Mouse (Mus musculus) cerebellum, adult 8-10 months (tissue): ENCODE results near the gene Chd3.
A peak's percentile ranks its signal among the peaks of the same experiment; 100 is the strongest.

ENCODE experiments used
- DNase-seq: peaks from one replicate; pipeline ENCODE4 v3.0.0; 2022

Gene Chd3

DNA sequence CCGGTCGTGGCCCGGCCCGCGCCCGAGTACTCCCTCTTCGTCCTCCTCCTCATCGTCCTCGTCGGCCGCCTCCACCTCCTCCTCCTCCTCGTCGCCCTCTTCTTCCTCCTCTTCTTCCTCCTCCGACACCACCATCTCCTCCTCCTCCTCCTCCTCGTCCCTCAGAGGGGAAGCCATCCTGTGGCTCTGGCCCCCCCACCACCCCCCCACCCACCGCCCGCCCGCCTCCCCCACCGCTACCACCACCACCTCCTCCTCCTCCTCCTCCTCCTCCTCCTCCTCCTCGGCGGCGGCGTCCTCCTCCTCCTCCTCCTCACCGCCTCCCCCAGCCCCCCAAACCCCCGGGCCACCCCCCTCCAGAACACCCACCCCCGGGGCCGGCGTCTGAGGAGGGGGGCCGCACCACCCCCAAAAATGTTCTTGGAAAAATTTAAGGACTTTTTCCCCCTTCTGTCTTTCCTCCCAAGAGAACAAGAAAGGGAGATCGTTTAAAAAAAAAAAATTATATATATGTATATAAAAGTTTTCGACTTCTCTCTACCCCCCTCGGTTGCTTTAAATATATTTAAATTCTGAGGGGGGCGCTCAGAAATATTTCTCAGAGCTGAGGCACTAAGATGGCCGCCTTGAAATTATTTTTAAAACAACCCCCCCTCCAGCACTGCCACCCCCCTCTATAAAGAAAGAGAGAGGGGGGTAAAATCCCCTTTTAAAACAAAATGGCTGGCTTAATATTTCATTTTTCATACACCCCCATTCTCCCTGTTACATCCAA, at the start of gene Chd3:
Chd3 (minus strand) TSS at position 192 of the 775 bp plus-strand sequence.
- no peak for DNase-seq

GRCm38 (mm10) chr11:69417449-69418384, 48.5 kb upstream of the Chd3 start:
- DNase-seq, result peak; percentile 96

GRCm38 (mm10) chr11:69416921-69417448, 47.8 kb upstream of the Chd3 start:
- DNase-seq, result no peak

GRCm38 (mm10) chr11:69416509-69416908, 47.3 kb upstream of the Chd3 start:
- no peak for DNase-seq

DNA sequence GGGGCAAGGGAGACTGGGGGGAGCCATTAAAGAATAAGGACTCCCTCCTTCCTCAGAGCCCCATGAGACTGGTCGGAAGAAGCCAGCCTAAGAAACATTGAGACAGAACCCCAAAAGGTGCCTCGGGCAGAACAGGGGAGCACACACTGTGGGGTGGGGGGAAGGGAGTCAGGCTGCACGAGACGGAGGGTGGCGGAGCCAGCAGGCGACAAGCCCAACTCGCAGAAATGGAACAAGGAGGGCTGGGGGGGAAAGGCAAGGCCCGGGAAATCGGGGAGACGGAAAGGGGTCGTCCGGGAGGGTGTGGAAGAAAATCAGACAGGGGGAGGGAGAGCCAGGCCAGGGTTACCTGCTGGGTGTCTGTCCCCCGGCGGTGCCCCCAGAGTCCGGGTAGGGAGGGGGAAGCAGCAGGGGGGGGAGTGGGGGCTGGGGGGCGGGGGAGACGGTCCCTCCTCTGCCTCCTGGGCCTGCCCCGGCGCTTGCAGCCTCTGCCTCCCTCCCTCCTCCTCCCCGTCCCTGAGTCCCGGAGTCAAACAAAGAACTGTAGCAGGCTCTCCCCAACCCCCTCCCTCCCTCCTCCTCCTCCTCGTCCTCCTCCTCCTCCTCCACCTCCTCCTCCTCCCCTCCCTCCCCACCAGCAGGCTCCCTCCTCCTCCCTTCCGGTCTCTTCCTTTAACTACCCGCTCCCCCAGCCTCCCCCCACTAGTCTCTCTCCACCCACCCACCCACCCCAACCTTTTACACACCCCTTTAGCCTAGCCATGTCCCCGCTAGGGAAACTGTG, 46.7 kb upstream of the Chd3 start:
- DNase-seq, result peak; percentile 60

DNA sequence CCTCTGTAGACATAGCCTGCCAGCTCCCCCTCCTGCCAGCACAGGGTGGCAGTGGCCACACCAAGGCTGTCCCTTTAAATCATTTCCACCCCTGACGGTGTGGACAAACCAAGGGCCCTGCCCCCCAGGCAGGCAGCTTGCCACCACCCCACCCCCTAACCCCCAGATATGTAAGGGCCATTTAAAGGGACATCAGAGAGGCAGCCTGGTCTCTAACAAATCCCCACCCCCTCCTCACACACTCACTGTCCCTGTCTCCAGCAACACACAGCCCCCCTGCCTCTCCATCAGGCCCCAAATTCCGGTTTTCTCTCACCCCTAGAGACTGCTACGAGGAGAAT, 46.1 kb upstream of the Chd3 start:
- peak; percentile 69 for DNase-seq

DNA sequence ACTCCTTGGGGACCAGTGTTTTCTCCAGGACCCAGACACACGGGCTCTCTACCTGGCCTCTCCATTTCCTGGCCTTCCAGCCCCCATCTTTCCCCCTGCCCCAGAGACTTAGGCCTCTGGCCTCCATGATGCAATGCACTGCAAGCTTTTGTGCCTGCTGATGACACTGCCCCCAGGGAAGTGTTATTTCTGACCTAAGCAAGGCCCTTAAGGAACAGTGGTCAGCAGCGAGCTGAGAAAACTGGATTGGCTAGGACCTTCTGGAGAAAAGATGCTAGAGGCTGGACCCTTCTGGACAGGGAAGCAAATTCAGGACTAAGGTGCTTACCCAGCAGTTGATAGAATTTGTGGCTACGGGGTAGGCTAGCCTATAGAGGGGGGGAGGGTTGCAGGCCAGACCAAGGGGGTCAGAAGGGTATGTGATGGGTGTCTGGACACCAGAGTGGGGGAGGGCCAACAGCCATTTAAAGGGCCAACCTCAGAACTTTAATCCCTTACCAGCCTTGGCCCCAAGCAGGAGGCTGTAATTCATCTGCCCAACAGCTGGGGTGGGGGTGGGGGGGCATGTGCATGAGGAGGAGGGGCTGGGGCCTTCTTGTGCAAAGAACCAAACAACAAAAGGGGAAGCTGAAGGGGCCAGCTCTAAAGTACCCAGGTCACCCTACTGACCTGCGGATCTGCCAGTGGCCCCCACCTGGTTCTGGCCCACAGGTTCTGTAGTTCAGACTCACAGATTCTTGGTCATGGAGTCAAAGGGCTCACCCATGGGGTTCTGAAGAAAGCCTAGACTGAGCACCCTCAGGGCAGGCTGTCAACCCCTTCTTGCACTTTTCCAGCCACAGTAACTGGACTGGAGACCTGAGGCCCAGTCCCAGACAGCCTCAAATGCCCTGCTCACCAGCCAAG, 45.5 kb upstream of the Chd3 start:
- DNase-seq, result no peak

DNA sequence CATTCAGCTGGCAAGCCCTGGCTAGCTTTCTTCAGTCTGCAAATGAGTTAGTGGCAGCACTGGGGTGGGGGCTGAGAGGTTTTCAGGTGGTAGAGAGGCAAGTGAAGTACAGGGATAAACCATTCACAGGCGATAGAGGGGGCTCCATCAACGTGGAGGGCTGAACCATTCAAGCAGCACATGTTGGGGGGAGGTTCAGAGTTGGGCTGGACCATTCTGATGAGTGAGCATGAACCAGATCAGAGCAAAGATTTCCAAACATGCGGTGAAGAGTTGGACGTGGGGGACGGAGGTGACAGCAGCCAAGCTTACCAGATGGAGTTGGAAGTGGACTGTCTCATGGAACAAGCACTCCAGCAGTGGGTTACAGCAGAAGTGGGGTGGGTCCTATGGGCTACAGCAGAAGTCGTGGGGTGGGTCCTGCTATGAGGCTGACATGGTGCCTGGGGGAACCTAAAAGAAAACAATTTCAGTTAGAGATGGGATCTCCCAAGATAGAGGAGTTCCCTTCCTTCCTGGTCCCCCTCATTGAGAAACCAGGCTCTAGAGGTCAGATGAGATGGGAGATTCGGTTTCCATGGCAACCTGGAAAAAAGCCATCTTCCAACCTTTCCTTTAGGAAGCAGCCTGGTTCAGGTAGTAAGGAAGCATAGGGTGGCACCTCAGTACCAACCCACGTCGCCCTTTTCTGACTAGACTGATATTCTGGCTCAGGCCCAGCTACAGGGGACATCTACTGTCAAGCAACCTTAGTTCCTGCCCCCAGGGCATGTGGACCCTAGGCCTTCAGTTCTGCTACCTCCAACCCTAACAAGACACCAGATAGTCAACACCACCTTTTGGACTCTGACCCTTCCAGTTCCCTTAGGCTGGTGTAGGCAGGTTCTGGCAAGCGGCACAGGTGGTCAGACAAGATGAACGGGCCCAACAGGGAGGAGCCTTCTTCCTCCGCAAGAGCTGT, 44.3 kb upstream of the Chd3 start, which contains the start of gene Kdm6b:
Kdm6b (minus strand) TSS at position 455 of the 961 bp plus-strand sequence.
- peak; percentile 77 for DNase-seq

GRCm38 (mm10) chr11:69412548-69412947, 43.3 kb upstream of the Chd3 start:
- DNase-seq, result no peak

DNA sequence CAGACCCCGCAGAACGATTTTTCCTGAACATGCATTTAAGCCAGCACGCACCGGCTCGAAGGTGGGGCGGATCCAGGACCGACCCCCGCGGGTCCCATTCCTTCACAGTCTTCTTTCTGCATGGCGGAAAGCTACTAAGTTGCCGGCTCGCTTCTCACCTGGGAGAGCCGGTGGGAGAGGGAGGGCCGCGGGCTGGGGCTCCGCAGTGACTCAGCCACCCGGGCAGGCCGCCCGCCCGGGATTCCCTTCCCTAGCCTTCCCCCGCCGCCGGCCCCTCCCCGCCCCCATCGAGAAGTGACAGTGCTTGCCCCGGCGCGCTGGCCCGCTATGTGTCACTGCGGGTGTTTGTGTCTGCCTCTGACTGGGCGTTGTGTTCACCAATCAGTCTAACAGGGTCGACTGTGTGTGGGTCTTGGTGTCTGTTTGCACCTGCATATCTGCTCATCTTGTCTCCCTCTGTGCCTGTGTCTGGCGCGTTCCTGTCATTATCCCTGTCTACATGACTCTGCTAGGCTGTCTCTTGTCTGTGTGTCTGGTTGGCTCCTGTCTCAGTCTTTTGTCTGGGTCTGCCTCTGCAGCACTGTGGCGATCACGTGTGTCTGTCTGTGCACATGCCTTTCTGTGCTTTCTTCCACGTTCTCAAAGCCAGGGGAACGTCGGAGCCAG, 42.5 kb upstream of the Chd3 start:
- DNase-seq, result peak; percentile 41

- DNase-seq, result peak; percentile 93
Observed at GRCm38 (mm10) chr11:69411073-69411535, 41.9 kb upstream of the Chd3 start.

DNA sequence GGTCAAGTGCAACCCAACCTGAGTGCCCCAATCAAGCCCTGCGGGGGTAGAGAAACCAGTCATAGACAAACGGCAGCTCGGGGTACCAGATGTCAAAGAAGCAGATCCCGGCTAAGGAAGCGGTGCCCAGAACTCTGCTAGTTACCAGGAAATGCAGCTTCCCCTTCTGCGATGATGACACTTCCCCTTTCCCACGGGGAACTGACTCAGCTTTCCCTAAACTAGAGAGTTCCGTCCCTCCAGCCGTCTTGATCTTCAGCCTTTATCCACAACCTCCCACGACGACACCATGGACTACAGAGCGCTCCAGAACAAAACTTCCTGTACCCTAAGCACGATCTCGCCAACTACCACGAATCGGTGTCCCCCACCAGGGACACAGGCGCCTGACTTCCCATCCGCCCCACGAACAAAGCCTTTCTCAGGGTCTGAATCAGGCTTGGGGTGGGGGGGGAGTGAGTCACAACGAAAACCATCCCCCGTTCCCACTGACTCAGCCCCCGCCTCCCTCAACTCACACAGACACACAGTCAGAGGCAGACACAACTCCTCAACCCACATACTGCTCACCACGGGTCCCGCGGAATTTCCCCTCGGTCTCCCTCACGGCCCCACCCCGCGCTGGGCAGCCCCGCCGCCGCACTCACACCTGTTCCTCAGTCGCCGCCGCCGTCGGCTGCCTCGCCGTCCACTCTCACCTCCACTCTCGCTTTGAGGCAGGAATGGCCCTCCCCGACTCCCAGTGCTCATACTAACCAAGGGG, 41.3 kb upstream of the Chd3 start:
- DNase-seq, result no peak

DNA sequence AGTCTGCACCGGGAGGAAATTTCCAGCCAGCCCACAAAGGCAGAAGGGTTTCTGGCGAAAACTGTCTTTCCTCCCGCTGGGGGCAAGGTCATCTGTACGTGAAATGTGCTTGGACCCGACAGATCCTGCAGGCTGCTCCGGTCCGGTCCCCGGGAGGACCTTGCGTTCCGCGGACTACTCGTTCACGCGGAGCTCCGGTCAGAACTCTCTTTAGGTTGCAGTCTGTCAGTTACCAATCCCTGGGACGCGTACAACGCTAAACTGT, 40.8 kb upstream of the Chd3 start:
- DNase-seq, result no peak

GRCm38 (mm10) chr11:69409378-69410044, 40.3 kb upstream of the Chd3 start:
- peak; percentile 75 for DNase-seq

GRCm38 (mm10) chr11:69408541-69409377, 39.6 kb upstream of the Chd3 start:
- peak; percentile 82 for DNase-seq

- DNase-seq, result no peak
Observed at GRCm38 (mm10) chr11:69407724-69408004, 38.5 kb upstream of the Chd3 start.

GRCm38 (mm10) chr11:69406867-69407723, 37.9 kb upstream of the Chd3 start:
- no peak for DNase-seq
